11 mouse cellular contexts compared by ENCODE assay signal in the genomic region with DNA sequence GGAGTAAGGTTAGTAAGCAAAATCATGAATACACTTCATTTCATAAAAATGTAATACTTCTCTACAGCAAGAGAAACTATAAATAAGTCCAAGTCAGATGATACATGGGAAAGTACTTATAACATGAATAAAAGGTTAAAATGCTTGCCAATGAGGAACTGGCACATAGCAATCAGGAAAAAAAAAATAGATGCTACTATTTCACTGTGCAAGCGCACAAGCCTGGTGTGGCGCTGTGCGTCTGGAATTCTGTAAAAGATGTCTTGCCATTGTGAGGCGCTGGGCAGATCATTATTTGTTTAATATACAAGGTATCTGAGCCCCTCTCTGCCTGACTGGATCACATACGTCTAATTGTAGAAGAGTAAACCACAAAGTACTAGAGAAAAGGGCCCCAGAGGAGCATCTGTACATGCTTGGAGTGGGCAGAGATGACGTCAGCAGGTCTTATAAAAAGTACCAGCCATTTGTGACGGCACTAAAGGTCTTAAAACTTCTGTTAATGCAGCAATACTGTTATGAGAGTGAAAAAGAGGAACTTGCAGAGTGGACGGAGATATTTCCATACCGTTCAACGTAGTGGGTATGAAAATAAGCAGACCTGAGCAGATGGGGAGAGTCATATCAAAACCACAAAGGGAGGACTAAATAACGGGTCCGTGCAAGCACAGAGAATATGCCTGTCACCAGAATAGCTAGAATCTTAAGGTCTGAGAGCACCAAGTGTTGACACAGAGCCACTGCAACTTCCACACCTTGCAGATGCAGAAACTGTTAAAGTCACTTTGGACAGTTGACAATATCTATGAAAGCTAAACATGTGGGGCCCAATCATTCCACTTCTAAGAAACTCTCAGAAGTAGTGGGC. TPM values are rescaled to one million over a fixed set of nuclear protein-coding genes. Genes with fewer than 3 reads are reported as not detected.
DNase-seq lines count a peak whose midpoint lies in the region; ATAC-seq and TF ChIP-seq lines count a peak whose summit lies in the region.
"Had no signal": no experiment of that assay in that cellular context is flagged by ENCODE, and none has a peak within 500 bp of the region (broad histone marks: within the 10 kb centered on the region; RNA-seq: fewer than 3 reads in every experiment).

No protein-coding gene starts in this region.

- no peak overlapping the region for H3K9ac ChIP-seq in liver, adult 2 months (ENCODE audit: low read depth, low read length)
- no peak overlapping the region for H3K9ac ChIP-seq in hindbrain, embryonic 11.5 days (ENCODE audit: low read depth, low read length)
- H3K9ac ChIP-seq: liver, embryonic 15.5 days had no signal

- no peaks in the 10 kb centered on the region for H3K27me3 ChIP-seq in liver, adult 2 months (ENCODE audit: control insufficient read depth, insufficient read depth, low read length)
- H3K27me3 ChIP-seq in hindbrain, embryonic 11.5 days (ENCODE audit: control insufficient read depth, insufficient read depth, low read length), result no peaks in the 10 kb centered on the region
- H3K27me3 ChIP-seq: liver, embryonic 15.5 days had no signal

- WGBS in liver, adult 2 months, result 81% methylated on average over 12 of the region's 12 CpGs
- 90% methylated on average over 12 of the region's 12 CpGs for WGBS in hindbrain, embryonic 11.5 days

- no peaks in the 10 kb centered on the region for H3K79me2 ChIP-seq in liver, adult 2 months (ENCODE audit: control insufficient read depth, insufficient read depth, low read length)

- no peak for TF ChIP-seq POLR2A in liver, adult 2 months (IDR thresholded peaks at IDR 0.05; ENCODE audit: extremely low read depth, insufficient read depth, low read length)
- no peak for TF ChIP-seq POLR2A in bone marrow macrophage, adult 2 months (IDR thresholded peaks at IDR 0.05; ENCODE audit: borderline replicate concordance, low read depth, low read length)

- H3K4me1 ChIP-seq in liver, adult 2 months (ENCODE audit: control insufficient read depth, insufficient read depth, low read length), result no peaks in the 10 kb centered on the region
- peaks cover 36% of the 10 kb centered on the region for H3K4me1 ChIP-seq in bone marrow macrophage, adult 2 months (ENCODE audit: control insufficient read depth, insufficient read depth, low read length)
- H3K4me1 ChIP-seq in hindbrain, embryonic 11.5 days (replicated peaks; ENCODE audit: control insufficient read depth, insufficient read depth, low read length), result no peaks in the 10 kb centered on the region
- H3K4me1 ChIP-seq: liver, embryonic 15.5 days had no signal

- no peak overlapping the region for H3K27ac ChIP-seq in liver, adult 2 months (replicated peaks; ENCODE audit: insufficient read depth, low read depth, low read length)
- H3K27ac ChIP-seq in bone marrow macrophage, adult 2 months (ENCODE audit: insufficient read depth, low read depth, low read length), result peak overlapping the region; percentile 56
- no peak overlapping the region for H3K27ac ChIP-seq in hindbrain, embryonic 11.5 days (ENCODE audit: low read depth, low read length)
- H3K27ac ChIP-seq: liver, embryonic 15.5 days had no signal

- H3K4me3 ChIP-seq in liver, adult 2 months (ENCODE audit: insufficient read depth, low read depth, low read length), result no peak overlapping the region
- H3K4me3 ChIP-seq in bone marrow macrophage, adult 2 months (ENCODE audit: insufficient read depth, low read length), result no peak overlapping the region
- H3K4me3 ChIP-seq in hindbrain, embryonic 11.5 days (ENCODE audit: low read depth, low read length), result no peak overlapping the region
- H3K4me3 ChIP-seq: liver, embryonic 15.5 days had no signal

- no peak for TF ChIP-seq CTCF in liver, adult 2 months (IDR thresholded peaks at IDR 0.05; ENCODE audit: low read depth, low read length)
- TF ChIP-seq CTCF in bone marrow macrophage, adult 2 months (IDR thresholded peaks at IDR 0.05; ENCODE audit: low read depth, low read length), result no peak

- H3K9me3 ChIP-seq in hindbrain, embryonic 11.5 days (ENCODE audit: control insufficient read depth, low read length), result no peaks in the 10 kb centered on the region
- H3K9me3 ChIP-seq: liver, embryonic 15.5 days had no signal

- H3K4me2 ChIP-seq in hindbrain, embryonic 11.5 days (replicated peaks; ENCODE audit: low read depth, low read length), result no peak overlapping the region
- H3K4me2 ChIP-seq: liver, embryonic 15.5 days had no signal

- H3K36me3 ChIP-seq in liver, adult 2 months (ENCODE audit: control insufficient read depth, insufficient read depth, low read length), result no peaks in the 10 kb centered on the region
- H3K36me3 ChIP-seq in hindbrain, embryonic 11.5 days (ENCODE audit: control insufficient read depth, insufficient read depth, low read length), result no peaks in the 10 kb centered on the region
- H3K36me3 ChIP-seq: liver, embryonic 15.5 days had no signal

- peak; percentile 27 for DNase-seq in liver, adult 2 months (ENCODE audit: extremely low read depth, low read depth, low spot score)
- DNase-seq in liver, result no peak
- peak; percentile 80 for DNase-seq in CD4-positive helper T cell, adult 2 months (ENCODE audit: low read depth, low spot score)
- DNase-seq in adrenal gland, adult (ENCODE audit: inconsistent age in 2 of 2, low spot score in 1 of 2), result no peak
- no peak for DNase-seq in ovary, postnatal 10 days (ENCODE audit: low spot score)
- DNase-seq in hindbrain, embryonic 11.5 days (ENCODE audit: low spot score), result no peak
- DNase-seq: cerebellum, postnatal 10 days had no signal

- ATAC-seq in monocyte, adult 5-6 weeks (replicated peaks; ENCODE audit: insufficient number of reproducible peaks, low FRiP score, low TSS enrichment, poor library complexity, severe bottlenecking), result peak; percentile 74
- no peak for ATAC-seq in hindbrain, embryonic 11.5 days (ENCODE audit: low FRiP score)
- ATAC-seq: intestine, postnatal 0 days had no signal

RNA-seq across cellular contexts. Expression of a gene that starts 48.2 kb away (rescaled TPM):
- total RNA-seq in liver, adult 2 months (2014; rRNA removed), result 16.7 and 17.1 TPM in 2 replicates
- 5.1 and 5.9 TPM in 2 replicates for polyA plus RNA-seq in liver, adult 2 months (2012; rRNA removed)
- polyA plus RNA-seq in bone marrow macrophage, adult 2 months (2012; ENCODE audit: insufficient read depth, insufficient read length, missing spikeins), result 76.1 and 82.9 TPM in 2 replicates
- 61.8 to 82.8 TPM (median 75.5 TPM) in 3 replicates for total RNA-seq in monocyte, adult 5-6 weeks (2017)
- polyA plus RNA-seq in hindbrain, embryonic 11.5 days (2014; fragmentation: Nextera tagmentation; extraction: Ambion mirVana), result 41.5 and 44.7 TPM in 2 replicates

Comparison
In these comparisons a context has a peak if more than half of its experiments do, and no peak if none do; other contexts are left out.
1. DNase-seq: peak in liver, adult 2 months (single experiment) and CD4-positive helper T cell, adult 2 months (single experiment); none in liver (single experiment), adrenal gland, adult (0 of 2), ovary, postnatal 10 days (single experiment) and hindbrain, embryonic 11.5 days (single experiment).